Mouse (Mus musculus) heart, postnatal 0 days (tissue): ENCODE measurements around the gene Fsd1.

Experiments used
- CTCF ChIP-seq: IDR thresholded peaks from 2 replicates; pipeline ENCODE4 v1.5.1; 2016; ENCODE audit warnings: antibody characterized with exemption, control low read depth, low read depth
- EP300 ChIP-seq: IDR thresholded peaks from 2 replicates; pipeline ENCODE4 v1.6.1; 2016; ENCODE audit warnings: antibody characterized with exemption, low read depth

- no peak for TF ChIP-seq EP300
- no peak for TF ChIP-seq CTCF
Measured at GRCm38 (mm10) chr17:55957726-55958583, 28.4 kb upstream of the Fsd1 start.
